Mouse (Mus musculus): ENCODE results near the gene Ptn.

GRCm38 (mm10) chr6:36843031-36843488 lies 33.0 kb upstream of the Ptn start:
- TF ChIP-seq POLR2A (IDR thresholded peaks at IDR 0.05; ENCODE audit: borderline replicate concordance, low read depth, low read length): no peak
- TF ChIP-seq CTCF (IDR thresholded peaks at IDR 0.05; ENCODE audit: low read depth, low read length): no peak

All from bone marrow macrophage, adult 2 months (primary cell).